Mouse (Mus musculus) layer of hippocampus, postnatal 25 days (tissue): Measurements from ENCODE around the gene Slc7a6. TPM values are rescaled to one million over a fixed set of nuclear protein-coding genes. Genes with fewer than 3 reads are reported as not detected.
"Not testable (repeated sequence)": the region's sequence is repeated elsewhere in the genome, so short reads cannot be mapped to it uniquely, and the experiment has no call there.

ENCODE experiments used
- DNase-seq, 2 experiments: peaks; one replicate each; pipeline ENCODE4 v3.0.0; 2022; ENCODE audit warnings: mixed read lengths in 2 of 2, low spot score in 1 of 2; ENCODE audit errors: extremely low spot score in 1 of 2
- total RNA-seq, 2 experiments: library from RNA; stranded (reverse); gene quantifications; 2 replicates each; pipeline ENCODE4 v1.2.3; 2021

Gene Slc7a6
- total RNA-seq, 2 experiments from 2014 or later = 19.8 to 24.9 TPM

- no peak for DNase-seq
Measured at GRCm38 (mm10) chr8:106178428-106178827, 9.8 kb downstream of the Slc7a6 start.

GRCm38 (mm10) chr8:106185628-106186270, 17.1 kb downstream of the Slc7a6 start:
- no peak for DNase-seq

- no peak for DNase-seq
Measured at GRCm38 (mm10) chr8:106186394-106186793, 17.7 kb downstream of the Slc7a6 start.

GRCm38 (mm10) chr8:106189162-106189561, 20.5 kb downstream of the Slc7a6 start:
- no peak for DNase-seq

- no peak for DNase-seq
Measured at GRCm38 (mm10) chr8:106191639-106192038, 23.0 kb downstream of the Slc7a6 start.

- no peak for DNase-seq
Measured at GRCm38 (mm10) chr8:106193162-106193561, 24.5 kb downstream of the Slc7a6 start.

GRCm38 (mm10) chr8:106194062-106194461, 25.4 kb downstream of the Slc7a6 start:
- no peak for DNase-seq

GRCm38 (mm10) chr8:106198741-106199140, 30.1 kb downstream of the Slc7a6 start:
- no peak for DNase-seq

GRCm38 (mm10) chr8:106199596-106199995, 30.9 kb downstream of the Slc7a6 start:
- DNase-seq = not testable (repeated sequence)

GRCm38 (mm10) chr8:106210035-106210731, 41.5 kb downstream of the Slc7a6 start:
- no peak for DNase-seq

GRCm38 (mm10) chr8:106210821-106211345, 42.2 kb downstream of the Slc7a6 start, which contains the start of the genes Slc7a6os and Prmt7:
Gene Slc7a6os, minus strand, starts transcription at chr8:106210935.
Gene Prmt7, plus strand, starts transcription at chr8:106210936.
- peak; percentile 93 to 95 for DNase-seq

- no peak for DNase-seq
Measured at GRCm38 (mm10) chr8:106211421-106211820, 42.8 kb downstream of the Slc7a6 start.

- DNase-seq = no peak
Measured at GRCm38 (mm10) chr8:106213959-106214358, 45.3 kb downstream of the Slc7a6 start.

GRCm38 (mm10) chr8:106219620-106220019, 51.0 kb downstream of the Slc7a6 start:
- no peak for DNase-seq

GRCm38 (mm10) chr8:106226589-106226988, 57.9 kb downstream of the Slc7a6 start:
- DNase-seq = peak in 1 of 2 experiments; percentile 66

- no peak for DNase-seq
Measured at GRCm38 (mm10) chr8:106231536-106231935, 62.9 kb downstream of the Slc7a6 start.

- DNase-seq = no peak
Measured at GRCm38 (mm10) chr8:106232751-106233150, 64.1 kb downstream of the Slc7a6 start.

GRCm38 (mm10) chr8:106234567-106235261, 66.1 kb downstream of the Slc7a6 start:
- no peak for DNase-seq

- no peak for DNase-seq
Measured at GRCm38 (mm10) chr8:106237106-106237505, 68.4 kb downstream of the Slc7a6 start.
